Mouse (Mus musculus) lung, postnatal 0 days (tissue): ENCODE measurements at regions not wholly inside any gene's neighbourhood (a gene's known extent, or its start where the extent isn't known, plus 50 kb on each side); places are given as distances from the start of the nearest gene placed in this dataset.

Experiments
- CTCF ChIP-seq: IDR thresholded peaks from 2 replicates; pipeline ENCODE4 v1.5.1; 2016; ENCODE audit warnings: antibody characterized with exemption, mild to moderate bottlenecking
- EP300 ChIP-seq: IDR thresholded peaks from 2 replicates; pipeline ENCODE4 v1.6.1; 2016; ENCODE audit warnings: antibody characterized with exemption, mild to moderate bottlenecking, control low read depth

DNA sequence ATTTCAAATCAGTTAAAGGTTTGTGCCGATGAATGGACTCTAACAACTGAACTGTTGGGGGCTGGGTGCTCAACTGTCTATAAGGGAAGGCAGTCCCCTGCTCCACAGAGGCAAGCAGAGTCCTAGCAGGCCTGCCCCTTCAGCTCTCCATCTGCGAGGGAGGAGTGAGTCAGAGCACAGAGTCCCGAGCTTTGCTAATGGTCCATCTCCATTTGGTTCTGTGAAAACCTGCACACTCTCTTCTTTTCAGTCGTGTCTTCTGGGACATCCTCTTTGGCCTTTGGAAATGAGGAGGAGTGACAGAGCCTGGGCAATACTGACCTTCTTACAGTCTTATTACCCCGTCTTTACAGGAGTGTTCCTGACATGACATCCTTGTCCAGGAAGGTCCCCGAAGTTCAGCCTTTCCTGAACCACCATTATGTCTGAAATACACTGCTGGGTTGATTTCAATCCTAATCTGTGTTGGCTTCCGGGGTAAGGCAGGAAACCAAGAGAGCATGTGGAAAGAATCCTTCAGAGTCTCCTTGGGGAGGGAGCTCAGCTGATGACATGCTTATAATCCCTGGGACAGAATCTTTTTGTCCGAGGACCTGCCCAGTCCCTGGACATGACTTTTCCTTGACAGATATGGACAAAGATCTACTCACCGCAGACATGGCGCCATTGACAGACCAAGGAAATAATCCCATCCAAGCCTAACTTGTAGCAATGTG is 112.2 kb downstream of the Cenpf start:
- TF ChIP-seq CTCF, result no peak
- no peak for TF ChIP-seq EP300
